Mouse (Mus musculus): ENCODE measurements around the gene Tac4. TPM values are rescaled to one million over a fixed set of nuclear protein-coding genes. Genes with fewer than 3 reads are reported as not detected.

The Tac4 gene
- polyA plus RNA-seq, 1 experiment from 2014 or later: not detected

GRCm38 (mm10) chr11:95298146-95298545, 36.8 kb downstream of the Tac4 start:
- Histone ChIP-seq H3K9me3 (ENCODE audit: control insufficient read depth, low read length) (no peaks in the 10 kb centered on the region), H3K27ac (replicated peaks; ENCODE audit: low read depth, low read length) (no peak overlapping the region), H3K4me2 (ENCODE audit: low read length) (no peak overlapping the region), H3K4me3 (replicated peaks; ENCODE audit: low read depth, low read length) (no peak overlapping the region), H3K4me1 (ENCODE audit: control insufficient read depth, insufficient read depth, low read length) (no peaks in the 10 kb centered on the region), H3K36me3 (ENCODE audit: control insufficient read depth, insufficient read depth, low read length) (peaks cover 74% of the 10 kb centered on the region), H3K27me3 (ENCODE audit: control insufficient read depth, insufficient read depth, low read length) (no peaks in the 10 kb centered on the region), H3K9ac (replicated peaks; ENCODE audit: low read length) (no peak overlapping the region)
- WGBS: 21% methylated on average over 2 of the region's 2 CpGs
- peak; percentile 66 for DNase-seq
- ATAC-seq (ENCODE audit: low FRiP score, low TSS enrichment): no peak

GRCm38 (mm10) chr11:95299886-95300285, 38.6 kb downstream of the Tac4 start:
- 96% methylated on average over 12 of the region's 12 CpGs for WGBS
- Histone ChIP-seq H3K9ac (replicated peaks; ENCODE audit: low read length) (no peak overlapping the region), H3K4me2 (ENCODE audit: low read length) (no peak overlapping the region), H3K27me3 (ENCODE audit: control insufficient read depth, insufficient read depth, low read length) (no peaks in the 10 kb centered on the region), H3K4me3 (replicated peaks; ENCODE audit: low read depth, low read length) (no peak overlapping the region), H3K36me3 (ENCODE audit: control insufficient read depth, insufficient read depth, low read length) (peaks cover 66% of the 10 kb centered on the region), H3K4me1 (ENCODE audit: control insufficient read depth, insufficient read depth, low read length) (no peaks in the 10 kb centered on the region), H3K9me3 (ENCODE audit: control insufficient read depth, low read length) (no peaks in the 10 kb centered on the region), H3K27ac (replicated peaks; ENCODE audit: low read depth, low read length) (no peak overlapping the region)
- no peak for DNase-seq
- ATAC-seq (ENCODE audit: low FRiP score, low TSS enrichment): no peak

- H3K9me3 ChIP-seq (ENCODE audit: control insufficient read depth, low read length): no peaks in the 10 kb centered on the region
- no peak overlapping the region for H3K4me2 ChIP-seq (ENCODE audit: low read length)
- no peak overlapping the region for H3K4me3 ChIP-seq (replicated peaks; ENCODE audit: low read depth, low read length)
- no peaks in the 10 kb centered on the region for H3K4me1 ChIP-seq (ENCODE audit: control insufficient read depth, insufficient read depth, low read length)
- WGBS: 93% methylated on average over 3 of the region's 3 CpGs
- H3K9ac ChIP-seq (replicated peaks; ENCODE audit: low read length): no peak overlapping the region
- H3K27me3 ChIP-seq (ENCODE audit: control insufficient read depth, insufficient read depth, low read length): no peaks in the 10 kb centered on the region
- H3K36me3 ChIP-seq (ENCODE audit: control insufficient read depth, insufficient read depth, low read length): peaks cover 76% of the 10 kb centered on the region
- no peak overlapping the region for H3K27ac ChIP-seq (replicated peaks; ENCODE audit: low read depth, low read length)
- DNase-seq: no peak
- ATAC-seq (ENCODE audit: low FRiP score, low TSS enrichment): no peak
Measured at GRCm38 (mm10) chr11:95301772-95302171, 40.4 kb downstream of the Tac4 start.

- no peaks in the 10 kb centered on the region for H3K27me3 ChIP-seq (ENCODE audit: control insufficient read depth, insufficient read depth, low read length)
- no peak overlapping the region for H3K9ac ChIP-seq (replicated peaks; ENCODE audit: low read length)
- ATAC-seq (ENCODE audit: low FRiP score, low TSS enrichment): no peak
- DNase-seq: no peak
- H3K36me3 ChIP-seq (ENCODE audit: control insufficient read depth, insufficient read depth, low read length): peaks cover 45% of the 10 kb centered on the region
- H3K9me3 ChIP-seq (ENCODE audit: control insufficient read depth, low read length): no peaks in the 10 kb centered on the region
- peaks cover 3% of the 10 kb centered on the region for H3K4me1 ChIP-seq (ENCODE audit: control insufficient read depth, insufficient read depth, low read length)
- H3K4me3 ChIP-seq (replicated peaks; ENCODE audit: low read depth, low read length): no peak overlapping the region
- H3K27ac ChIP-seq (replicated peaks; ENCODE audit: low read depth, low read length): no peak overlapping the region
- no peak overlapping the region for H3K4me2 ChIP-seq (ENCODE audit: low read length)
- 91% methylated on average over 7 of the region's 7 CpGs for WGBS
Measured at GRCm38 (mm10) chr11:95305600-95305999, 44.3 kb downstream of the Tac4 start.

- Histone ChIP-seq H3K27ac (replicated peaks; ENCODE audit: low read depth, low read length) (no peak overlapping the region), H3K4me3 (replicated peaks; ENCODE audit: low read depth, low read length) (no peak overlapping the region), H3K9ac (replicated peaks; ENCODE audit: low read length) (no peak overlapping the region), H3K4me1 (ENCODE audit: control insufficient read depth, insufficient read depth, low read length) (peaks cover 15% of the 10 kb centered on the region), H3K27me3 (ENCODE audit: control insufficient read depth, insufficient read depth, low read length) (no peaks in the 10 kb centered on the region), H3K36me3 (ENCODE audit: control insufficient read depth, insufficient read depth, low read length) (peaks cover 28% of the 10 kb centered on the region), H3K4me2 (ENCODE audit: low read length) (no peak overlapping the region), H3K9me3 (ENCODE audit: control insufficient read depth, low read length) (no peaks in the 10 kb centered on the region)
- DNase-seq (no peak), ATAC-seq (ENCODE audit: low FRiP score, low TSS enrichment) (no peak)
- WGBS: 88% methylated on average over 8 of the region's 8 CpGs
Measured at GRCm38 (mm10) chr11:95307526-95307925, 46.2 kb downstream of the Tac4 start.

- DNase-seq (peak; percentile 98), ATAC-seq (ENCODE audit: low FRiP score, low TSS enrichment) (peak; percentile 93)
- H3K4me2 ChIP-seq (ENCODE audit: low read length): peak overlapping the region; percentile 62
Measured at GRCm38 (mm10) chr11:95309510-95310006, 48.2 kb downstream of the Tac4 start.

GRCm38 (mm10) chr11:95310007-95310647, 48.8 kb downstream of the Tac4 start, which contains the start of gene Kat7:
TSS of gene Kat7 (minus strand) at chr11:95310246.
- no peaks in the 10 kb centered on the region for H3K27me3 ChIP-seq (ENCODE audit: control insufficient read depth, insufficient read depth, low read length)
- peak within 1 kb of the TSS; percentile 94 for H3K4me3 ChIP-seq (replicated peaks; ENCODE audit: low read depth, low read length)
- peak within 1 kb of the TSS; percentile 90 for H3K9ac ChIP-seq (replicated peaks; ENCODE audit: low read length)
- H3K4me1 ChIP-seq (ENCODE audit: control insufficient read depth, insufficient read depth, low read length): peaks cover 15% of the 10 kb centered on the region
- under 1% methylated on average over 42 of the region's 42 CpGs for WGBS
- peak within 1 kb of the TSS; percentile 95 for H3K27ac ChIP-seq (replicated peaks; ENCODE audit: low read depth, low read length)
- peaks cover 11% of the 10 kb centered on the region for H3K36me3 ChIP-seq (ENCODE audit: control insufficient read depth, insufficient read depth, low read length)
- DNase-seq (peak; percentile 99), ATAC-seq (ENCODE audit: low FRiP score, low TSS enrichment) (peak; percentile 95)
- peak within 1 kb of the TSS; percentile 68 for H3K4me2 ChIP-seq (ENCODE audit: low read length)
- no peaks in the 10 kb centered on the region for H3K9me3 ChIP-seq (ENCODE audit: control insufficient read depth, low read length)

More at GRCm38 (mm10) chr11:95309510-95310006, 48.2 kb downstream of the Tac4 start:
- under 1% methylated on average over 37 of the region's 37 CpGs for WGBS
- Histone ChIP-seq H3K9me3 (ENCODE audit: control insufficient read depth, low read length) (no peaks in the 10 kb centered on the region), H3K9ac (replicated peaks; ENCODE audit: low read length) (peak overlapping the region; percentile 90), H3K4me3 (replicated peaks; ENCODE audit: low read depth, low read length) (peak overlapping the region; percentile 94), H3K4me1 (ENCODE audit: control insufficient read depth, insufficient read depth, low read length) (peaks cover 15% of the 10 kb centered on the region), H3K27me3 (ENCODE audit: control insufficient read depth, insufficient read depth, low read length) (no peaks in the 10 kb centered on the region), H3K36me3 (ENCODE audit: control insufficient read depth, insufficient read depth, low read length) (peaks cover 14% of the 10 kb centered on the region), H3K27ac (replicated peaks; ENCODE audit: low read depth, low read length) (peak overlapping the region; percentile 95)

- WGBS: 5% methylated on average over 17 of the region's 17 CpGs
- Histone ChIP-seq H3K36me3 (ENCODE audit: control insufficient read depth, insufficient read depth, low read length) (peaks cover 5% of the 10 kb centered on the region), H3K27me3 (ENCODE audit: control insufficient read depth, insufficient read depth, low read length) (no peaks in the 10 kb centered on the region), H3K4me3 (replicated peaks; ENCODE audit: low read depth, low read length) (peak overlapping the region; percentile 94), H3K4me1 (ENCODE audit: control insufficient read depth, insufficient read depth, low read length) (peaks cover 15% of the 10 kb centered on the region), H3K9me3 (ENCODE audit: control insufficient read depth, low read length) (no peaks in the 10 kb centered on the region), H3K4me2 (ENCODE audit: low read length) (peak overlapping the region; percentile 68), H3K9ac (replicated peaks; ENCODE audit: low read length) (peak overlapping the region; percentile 58), H3K27ac (replicated peaks; ENCODE audit: low read depth, low read length) (peak overlapping the region; percentile 79)
- ATAC-seq (ENCODE audit: low FRiP score, low TSS enrichment): no peak
- no peak for DNase-seq
Measured at GRCm38 (mm10) chr11:95310648-95311424, 49.5 kb downstream of the Tac4 start.

Data from midbrain, embryonic 14.5 days (tissue).